Mouse (Mus musculus) neutrophil, adult 5-6 weeks (primary cell): ENCODE data around the gene Lgr4. TPM values are rescaled to one million over a fixed set of nuclear protein-coding genes. Genes with fewer than 3 reads are reported as not detected.

Source experiments
- ATAC-seq: fragments of 151-379, 151-347 bp; 2 replicates; pipeline ENCODE4 v1.8.0; 2017; ENCODE audit warnings: mild to moderate bottlenecking, moderate TSS enrichment; ENCODE audit not compliant: insufficient number of reproducible peaks, poor library complexity, low FRiP score, severe bottlenecking; ENCODE audit errors: extremely low read depth
- total RNA-seq: library from RNA; stranded (forward); fragments of 200-1000 nt; gene quantifications from 2 replicates; pipeline ENCODE4 v1.2.3, GENCODE M21; 2017

Lgr4 gene
- total RNA-seq, 1 experiment from 2014 or later = 8.4 TPM

DNA sequence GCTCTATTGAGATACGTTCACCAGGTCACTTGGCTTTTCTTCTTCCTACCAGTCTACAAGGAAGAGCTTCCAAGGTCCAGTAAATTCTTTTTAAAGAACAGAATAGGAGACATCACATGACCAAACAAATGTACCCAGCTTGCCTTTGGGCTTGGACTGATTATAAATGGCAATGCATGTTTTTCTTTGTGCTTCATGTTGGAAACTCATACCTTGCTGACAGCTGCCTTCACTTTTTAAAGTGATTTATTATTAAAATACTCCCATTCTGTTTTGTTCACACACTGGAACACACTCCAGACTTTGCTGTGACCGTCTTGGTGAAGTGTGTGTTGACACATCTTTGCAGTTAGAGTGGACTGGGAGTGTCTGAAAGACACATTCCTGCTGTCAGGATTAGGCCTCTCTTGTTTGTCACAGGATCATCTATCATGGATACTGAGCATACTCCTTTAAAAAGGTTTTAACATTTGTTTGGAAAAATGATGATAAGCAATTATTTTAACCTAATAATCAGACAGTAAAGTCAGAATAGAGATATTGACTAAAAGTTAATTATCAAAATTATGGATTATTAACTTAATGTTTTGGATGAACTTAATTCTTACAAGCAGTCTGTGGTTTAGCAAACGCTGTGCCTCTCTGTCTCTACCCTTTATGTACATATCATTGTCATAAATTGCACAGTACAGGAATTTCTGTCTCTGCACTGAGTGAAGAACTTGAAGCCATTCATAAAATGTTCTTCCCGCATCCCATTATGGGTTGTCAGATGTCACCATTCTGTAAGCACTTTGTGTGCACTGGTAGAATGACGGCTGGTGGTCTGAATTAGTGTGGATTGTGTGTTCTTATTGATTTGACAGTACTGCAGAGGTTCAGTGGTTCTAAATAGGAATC lies 125.7 kb downstream of the Lgr4 start:
- ATAC-seq = no peak

DNA sequence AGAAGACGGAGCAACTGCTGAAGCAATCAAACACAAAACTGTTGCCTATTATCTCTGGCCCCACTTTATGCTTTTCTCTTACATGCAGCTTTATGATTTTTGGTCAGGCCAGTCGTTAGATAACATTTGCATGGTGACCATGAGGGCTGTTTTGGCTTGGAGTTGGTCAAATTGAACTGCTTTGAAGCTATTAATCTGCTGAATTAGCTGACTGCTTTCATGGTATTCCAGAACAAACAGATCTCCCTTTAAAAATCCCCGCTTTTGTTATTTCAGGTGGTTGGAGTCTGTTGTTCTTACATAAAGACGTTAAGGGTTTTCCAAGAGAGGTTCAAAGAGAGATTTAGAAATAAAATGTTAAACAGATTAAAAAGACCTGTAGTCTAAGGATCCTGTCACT lies 141.0 kb downstream of the Lgr4 start:
- no peak for ATAC-seq

DNA sequence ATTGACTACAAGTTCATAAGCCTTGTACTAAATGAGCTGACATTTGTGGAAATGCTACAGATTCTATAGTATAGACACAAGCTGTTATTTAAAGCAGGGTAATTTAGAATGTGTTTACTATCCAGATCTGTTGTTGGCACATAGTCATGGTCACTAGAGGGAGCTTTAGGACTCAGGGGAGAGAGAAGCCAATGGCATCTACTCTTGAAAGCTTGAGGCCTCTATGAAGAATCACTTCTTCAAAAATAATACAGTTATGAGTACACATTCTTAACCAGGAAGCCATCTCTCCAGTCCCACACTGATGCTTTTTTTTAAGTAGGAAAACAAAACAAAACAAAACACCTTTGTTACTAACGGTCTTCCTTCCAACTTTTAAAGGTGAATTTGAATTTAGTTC lies 145.7 kb downstream of the Lgr4 start:
- no peak for ATAC-seq

Other genes with a start within 250 kb of the Lgr4 start
- gene Bdnf, start 242.9 kb upstream of the Lgr4 start, total RNA-seq = not detected in 2 replicates
- 82.5 and 96.6 TPM in 2 replicates for gene Lin7c, start 26.8 kb upstream of the Lgr4 start, total RNA-seq
- 7.0 and 7.6 TPM in 2 replicates for gene Ccdc34, start 100.2 kb downstream of the Lgr4 start, total RNA-seq